Mouse (Mus musculus) activated CD4-positive, CD25-positive, alpha-beta regulatory T cell (primary cell): ENCODE results near the gene Gm2310. TPM values are rescaled to one million over a fixed set of nuclear protein-coding genes. Genes with fewer than 3 reads are reported as not detected.

Source experiments
- polyA plus RNA-seq, 2 experiments: library from polyadenylated mRNA; unstranded; fragments of 100-300 nt; shearing (Covaris generic); gene quantifications; one replicate each; pipeline ENCODE4 v1.2.1; 2017

Gene Gm2310
- not detected for polyA plus RNA-seq

DNA sequence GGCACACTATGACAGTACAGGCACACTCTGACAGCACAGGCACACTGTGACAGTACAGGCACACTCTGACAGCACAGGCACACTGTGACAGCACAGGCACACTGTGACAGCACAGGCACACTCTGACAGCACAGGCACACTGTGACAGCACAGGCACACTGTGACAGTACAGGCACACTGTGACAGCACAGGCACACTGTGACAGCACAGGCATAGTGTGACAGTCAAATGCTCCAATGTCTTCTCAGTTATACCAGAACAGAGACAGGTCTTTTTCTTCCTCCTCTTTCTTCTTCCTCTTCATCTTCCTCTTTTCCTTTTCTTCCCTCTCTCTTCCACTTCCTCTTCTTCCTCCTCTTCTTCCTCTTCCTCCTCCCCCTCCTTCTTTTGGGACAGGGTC lies at the start of gene Gm2310:
Gm2310 (minus strand) TSS at position 101 of the 400 bp plus-strand sequence.

Other genes with a start within 250 kb of the Gm2310 start
- 10 to 100 TPM; 23.3 to 32.4 TPM for gene Nipbl, start 75.5 kb downstream of the Gm2310 start, polyA plus RNA-seq
- gene Slc1a3, start 190.8 kb upstream of the Gm2310 start, polyA plus RNA-seq: 1 to 10 TPM in 1 of 2 experiments, under 1 TPM in 1; 0.38 to 2.1 TPM